Mouse (Mus musculus): Measurements from ENCODE around the gene Slc22a18. TPM values are rescaled to one million over a fixed set of nuclear protein-coding genes. Genes with fewer than 3 reads are reported as not detected.
"Not testable (repeated sequence)": the region's sequence is repeated elsewhere in the genome, so short reads cannot be mapped to it uniquely, and the experiment has no call there.

Gene Slc22a18
- polyA plus RNA-seq, 1 experiment from 2014 or later: 3.5 TPM

DNA sequence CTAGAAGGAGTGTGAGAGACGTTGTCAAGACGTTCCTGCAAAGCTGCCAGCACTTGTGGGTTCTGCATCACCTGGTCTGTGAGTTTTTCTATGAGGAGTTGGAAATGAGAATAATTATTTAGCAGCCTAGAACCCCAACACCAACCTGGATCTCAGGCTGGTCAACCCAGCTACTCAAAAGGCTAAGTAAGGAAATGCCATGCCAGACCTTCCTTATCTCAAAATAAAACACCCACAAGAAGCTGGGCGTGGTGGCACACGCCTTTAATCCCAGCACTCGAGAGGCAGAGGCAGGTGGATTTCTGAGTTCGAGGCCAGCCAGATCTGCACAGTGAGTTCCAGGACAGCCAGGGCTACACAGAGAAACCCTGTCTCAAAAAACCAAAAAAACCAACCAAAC, 64.7 kb downstream of the Slc22a18 start:
- not testable (repeated sequence) for H3K4me3 ChIP-seq (ENCODE audit: low read length); H3K27me3 ChIP-seq (ENCODE audit: control insufficient read depth, insufficient read depth, low read depth, low read length); H3K9me3 ChIP-seq (ENCODE audit: control insufficient read depth, low read length); H3K27ac ChIP-seq (ENCODE audit: low read length); H3K4me2 ChIP-seq (ENCODE audit: low read depth, low read length); H3K9ac ChIP-seq (ENCODE audit: low read length); H3K4me1 ChIP-seq (replicated peaks; ENCODE audit: control insufficient read depth, insufficient read depth, low read length); ATAC-seq (ENCODE audit: low read depth)
- 76% methylated on average over 6 of the region's 6 CpGs for WGBS
- peaks cover 42% of the 10 kb centered on the region for H3K36me3 ChIP-seq (ENCODE audit: control insufficient read depth, insufficient read depth, low read length)

DNA sequence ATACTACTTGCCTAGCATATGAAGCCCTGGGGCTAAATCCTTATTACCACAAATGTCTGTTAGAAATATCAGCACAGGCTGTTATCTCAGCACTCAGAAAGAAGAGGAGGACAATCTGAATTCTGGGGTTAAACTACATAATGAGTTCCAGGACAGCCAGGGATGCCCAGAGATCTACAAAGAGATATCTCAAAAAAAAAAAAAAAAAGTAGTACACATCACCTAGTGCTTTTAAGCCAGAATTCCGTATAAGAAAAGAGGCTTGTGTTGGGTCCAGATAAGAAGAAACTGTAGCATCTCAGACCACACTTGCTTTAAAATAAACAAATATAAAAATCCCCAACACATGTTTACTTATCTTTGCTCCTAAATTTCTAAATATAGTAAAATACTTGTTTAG, 65.1 kb downstream of the Slc22a18 start:
- Histone ChIP-seq H3K36me3 (ENCODE audit: control insufficient read depth, insufficient read depth, low read length) (peaks cover 39% of the 10 kb centered on the region), H3K27ac (ENCODE audit: low read length) (no peak overlapping the region), H3K4me3 (ENCODE audit: low read length) (no peak overlapping the region), H3K4me2 (ENCODE audit: low read depth, low read length) (no peak overlapping the region), H3K9me3 (ENCODE audit: control insufficient read depth, low read length) (no peaks in the 10 kb centered on the region), H3K9ac (ENCODE audit: low read length) (no peak overlapping the region), H3K4me1 (replicated peaks; ENCODE audit: control insufficient read depth, insufficient read depth, low read length) (peaks cover 14% of the 10 kb centered on the region), H3K27me3 (ENCODE audit: control insufficient read depth, insufficient read depth, low read depth, low read length) (no peaks in the 10 kb centered on the region)
- no peak for ATAC-seq (ENCODE audit: low read depth)
- 35% methylated on average over 1 of the region's 1 CpGs for WGBS

DNA sequence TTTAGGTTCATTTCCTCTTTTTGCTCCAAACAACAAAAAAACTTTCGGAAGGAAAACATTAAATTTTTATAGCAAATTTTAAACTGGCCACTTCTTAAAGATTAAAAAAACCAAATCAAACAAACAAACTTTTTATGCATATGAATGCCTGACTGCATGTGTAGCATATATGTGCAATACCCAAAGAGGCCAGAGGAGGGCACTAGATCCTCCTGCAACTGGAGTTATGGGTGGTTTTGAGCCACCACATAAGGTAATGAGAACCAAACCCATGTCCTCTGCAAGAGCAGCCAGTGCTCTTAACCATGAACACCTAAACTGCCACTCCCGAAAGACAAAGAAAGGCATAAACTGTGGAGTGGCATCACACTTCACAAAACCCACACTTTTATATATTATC, 70.8 kb downstream of the Slc22a18 start:
- Histone ChIP-seq H3K9ac (ENCODE audit: low read length) (no peak overlapping the region), H3K9me3 (ENCODE audit: control insufficient read depth, low read length) (no peaks in the 10 kb centered on the region), H3K4me1 (replicated peaks; ENCODE audit: control insufficient read depth, insufficient read depth, low read length) (peaks cover 35% of the 10 kb centered on the region), H3K27me3 (ENCODE audit: control insufficient read depth, insufficient read depth, low read depth, low read length) (no peaks in the 10 kb centered on the region), H3K4me2 (ENCODE audit: low read depth, low read length) (no peak overlapping the region), H3K4me3 (ENCODE audit: low read length) (no peak overlapping the region), H3K36me3 (ENCODE audit: control insufficient read depth, insufficient read depth, low read length) (peaks cover 3% of the 10 kb centered on the region; the same call in 1 of the 2 replicates), H3K27ac (ENCODE audit: low read length) (no peak overlapping the region)
- no peak for ATAC-seq (ENCODE audit: low read depth)
- WGBS: 89% methylated on average over 2 of the region's 2 CpGs

DNA sequence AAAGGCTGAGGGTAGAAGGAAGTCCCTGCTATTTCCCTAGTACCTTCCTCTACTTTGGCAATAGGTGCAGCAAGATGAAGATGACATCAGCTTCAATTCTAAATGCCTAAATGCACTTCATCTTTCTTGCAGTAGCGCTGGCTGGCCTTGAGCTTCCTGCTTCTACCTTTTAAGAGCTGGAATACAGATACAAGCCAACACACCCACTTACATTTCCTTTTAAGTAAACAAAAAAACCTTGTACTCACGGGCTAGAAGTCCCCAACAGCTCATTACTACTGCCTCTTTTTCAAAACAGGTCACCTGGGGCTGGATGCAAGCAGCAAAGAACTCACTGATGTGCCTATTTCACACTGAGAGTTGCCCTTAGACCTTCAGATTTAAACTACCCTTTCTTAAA, 73.0 kb downstream of the Slc22a18 start:
- Histone ChIP-seq H3K9ac (ENCODE audit: low read length) (peak overlapping the region; percentile 21; the same call in 1 of the 2 replicates), H3K4me2 (ENCODE audit: low read depth, low read length) (no peak overlapping the region), H3K27ac (ENCODE audit: low read length) (no peak overlapping the region), H3K36me3 (ENCODE audit: control insufficient read depth, insufficient read depth, low read length) (peaks cover 3% of the 10 kb centered on the region; the same call in 1 of the 2 replicates), H3K4me3 (ENCODE audit: low read length) (no peak overlapping the region), H3K9me3 (ENCODE audit: control insufficient read depth, low read length) (no peaks in the 10 kb centered on the region), H3K27me3 (ENCODE audit: control insufficient read depth, insufficient read depth, low read depth, low read length) (no peaks in the 10 kb centered on the region), H3K4me1 (replicated peaks; ENCODE audit: control insufficient read depth, insufficient read depth, low read length) (peaks cover 35% of the 10 kb centered on the region)
- ATAC-seq (ENCODE audit: low read depth): no peak
- 23% methylated on average over 2 of the region's 2 CpGs for WGBS

DNA sequence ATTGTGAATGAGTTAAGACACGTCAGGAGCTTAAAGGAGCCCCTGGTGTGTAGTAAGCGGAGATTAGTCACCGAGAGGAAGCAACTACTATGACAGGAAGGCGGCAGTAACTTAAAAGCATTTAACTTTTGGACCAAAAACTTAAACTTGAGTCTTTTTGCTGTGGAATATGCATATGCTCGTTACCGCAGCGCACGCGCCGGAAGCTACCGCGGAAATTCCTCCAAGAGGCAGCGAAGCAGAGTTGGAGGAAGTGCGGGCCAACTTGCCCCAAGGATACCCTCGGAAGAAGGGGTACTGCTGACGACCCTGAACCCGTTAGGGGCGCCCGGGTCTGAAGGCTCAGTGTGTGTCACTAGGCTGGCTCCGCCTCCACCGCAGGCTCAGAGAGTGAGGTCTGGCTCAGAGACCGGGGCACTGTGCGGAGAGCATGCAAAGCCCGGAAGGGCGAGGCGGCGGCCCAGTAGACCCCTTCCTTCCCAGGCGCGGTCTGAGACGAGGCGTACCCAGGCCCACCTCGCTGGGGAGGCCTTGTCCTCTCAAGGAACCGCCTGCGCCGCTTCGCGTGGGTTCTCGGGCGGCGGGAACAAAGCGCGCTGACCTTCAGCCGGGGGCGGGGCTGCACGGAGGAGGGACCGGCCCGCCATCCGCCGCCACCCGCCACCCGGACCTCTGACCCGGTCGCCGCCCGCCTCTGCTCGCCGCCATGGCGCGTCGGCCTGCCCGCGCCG, 74.9 kb downstream of the Slc22a18 start:
- under 1% methylated on average over 62 of the region's 63 CpGs for WGBS
- H3K9ac ChIP-seq (ENCODE audit: low read length): peak overlapping the region; percentile 91
- peak; percentile 81 for ATAC-seq (ENCODE audit: low read depth)

More for the DNA sequence above, 74.9 kb downstream of the Slc22a18 start:
- Histone ChIP-seq H3K36me3 (ENCODE audit: control insufficient read depth, insufficient read depth, low read length) (peaks cover 3% of the 10 kb centered on the region; the same call in 1 of the 2 replicates), H3K4me1 (replicated peaks; ENCODE audit: control insufficient read depth, insufficient read depth, low read length) (peaks cover 24% of the 10 kb centered on the region), H3K9me3 (ENCODE audit: control insufficient read depth, low read length) (no peaks in the 10 kb centered on the region), H3K27me3 (ENCODE audit: control insufficient read depth, insufficient read depth, low read depth, low read length) (no peaks in the 10 kb centered on the region), H3K4me2 (ENCODE audit: low read depth, low read length) (peak overlapping the region; percentile 74), H3K4me3 (ENCODE audit: low read length) (peak overlapping the region; percentile 98), H3K27ac (ENCODE audit: low read length) (peak overlapping the region; percentile 92)

Other genes with a start within 250 kb of the Slc22a18 start
- gene Cdkn1c, start 12.7 kb upstream of the Slc22a18 start, polyA plus RNA-seq (2015; fragmentation: Nextera tagmentation; extraction: Ambion mirVana): 434 and 478 TPM in 2 replicates
- gene Phlda2, start 29.4 kb downstream of the Slc22a18 start, polyA plus RNA-seq (2015; fragmentation: Nextera tagmentation; extraction: Ambion mirVana): 5.4 and 6.2 TPM in 2 replicates
- 225 and 227 TPM in 2 replicates for gene Nap1l4, start 75.4 kb downstream of the Slc22a18 start, polyA plus RNA-seq (2015; fragmentation: Nextera tagmentation; extraction: Ambion mirVana)
- gene Cars, start 126.4 kb downstream of the Slc22a18 start, polyA plus RNA-seq (2015; fragmentation: Nextera tagmentation; extraction: Ambion mirVana): 56.6 and 59.1 TPM in 2 replicates
- gene Tnfrsf26, start 155.0 kb downstream of the Slc22a18 start, polyA plus RNA-seq (2015; fragmentation: Nextera tagmentation; extraction: Ambion mirVana): 0.45 and 0.48 TPM in 2 replicates
- gene Tnfrsf22, start 175.9 kb downstream of the Slc22a18 start, polyA plus RNA-seq (2015; fragmentation: Nextera tagmentation; extraction: Ambion mirVana): 5.8 and 6.3 TPM in 2 replicates
- 1.5 and 1.9 TPM in 2 replicates for gene Tnfrsf23, start 212.1 kb downstream of the Slc22a18 start, polyA plus RNA-seq (2015; fragmentation: Nextera tagmentation; extraction: Ambion mirVana)

Measured in lung, embryonic 16.5 days (tissue).